Mouse (Mus musculus): Measurements from ENCODE around the gene Msl3. TPM values are rescaled to one million over a fixed set of nuclear protein-coding genes. Genes with fewer than 3 reads are reported as not detected.

The Msl3 gene
- polyA plus RNA-seq (2012; rRNA removed; ENCODE audit: low replicate concordance) = 5.5 and 5.7 TPM in 2 replicates

DNA sequence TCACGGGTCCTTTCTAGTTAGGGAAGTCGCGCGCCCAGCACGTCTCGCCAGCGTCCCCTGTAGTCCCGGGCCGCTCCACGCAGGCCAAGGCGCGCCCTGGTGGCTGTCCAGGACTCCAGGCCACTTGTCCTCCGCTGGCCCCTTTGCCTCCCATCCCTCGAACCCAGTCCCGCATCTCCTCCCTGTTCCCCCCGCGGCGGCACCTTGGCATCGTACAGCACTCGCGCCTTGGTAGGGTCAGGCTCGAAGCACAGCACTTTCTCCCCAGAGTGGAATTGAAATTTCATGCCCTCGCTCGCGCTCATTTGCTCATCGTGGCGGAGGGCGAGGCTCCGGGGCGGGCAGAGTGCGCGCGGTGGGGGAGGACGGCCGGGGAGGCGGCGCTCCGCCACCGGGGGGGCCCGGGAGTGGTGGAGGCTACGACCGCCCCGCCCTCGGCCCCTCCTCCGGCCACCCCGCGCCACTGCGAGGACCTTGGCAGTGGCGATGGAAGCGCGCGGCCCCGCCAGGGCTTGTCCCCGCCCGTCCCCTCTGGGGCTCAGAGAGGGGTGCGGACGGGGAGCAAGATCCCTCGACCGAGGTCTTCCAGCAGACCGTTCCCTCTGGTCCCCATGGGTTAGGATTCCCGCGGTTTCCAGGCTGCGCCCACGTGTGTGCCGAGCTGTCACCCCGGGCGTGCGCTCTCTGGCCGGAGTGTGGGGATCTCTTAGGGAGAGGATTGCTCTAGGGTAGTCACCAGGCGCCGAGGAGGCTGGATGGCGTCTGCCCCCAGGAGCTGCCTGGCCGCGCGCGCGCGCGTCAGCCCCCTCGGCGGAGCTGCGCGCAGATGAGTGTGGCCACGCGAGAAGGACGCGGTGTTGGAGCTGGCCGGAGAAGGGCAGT is at the start of gene Msl3:
TSS of gene Msl3 (minus strand) at position 374 of the 882 bp plus-strand sequence.

Other genes with a start within 250 kb of the Msl3 start
- 0.01 TPM in 1 of 2 replicates, not detected in the other for gene Frmpd4, start 96.7 kb downstream of the Msl3 start, polyA plus RNA-seq (2012; rRNA removed; ENCODE audit: low replicate concordance)
- gene Arhgap6, start 121.2 kb upstream of the Msl3 start, polyA plus RNA-seq (2012; rRNA removed; ENCODE audit: low replicate concordance) = 0.55 and 0.96 TPM in 2 replicates

All from duodenum, adult 2 months (tissue).